Mouse (Mus musculus) erythroblast, embryonic 14.5 days (primary cell): Measurements from ENCODE around the gene Serpinb1b.

Source experiments
- GATA1 ChIP-seq: IDR thresholded peaks from 2 replicates; pipeline ENCODE4 v1.6.1; 2012; ENCODE audit warnings: low read length, inconsistent platforms, mixed read lengths
- TAL1 ChIP-seq: IDR thresholded peaks from 3 replicates; pipeline ENCODE4 v1.6.1; 2012; ENCODE audit warnings: low read length, inconsistent platforms, mixed read lengths

DNA sequence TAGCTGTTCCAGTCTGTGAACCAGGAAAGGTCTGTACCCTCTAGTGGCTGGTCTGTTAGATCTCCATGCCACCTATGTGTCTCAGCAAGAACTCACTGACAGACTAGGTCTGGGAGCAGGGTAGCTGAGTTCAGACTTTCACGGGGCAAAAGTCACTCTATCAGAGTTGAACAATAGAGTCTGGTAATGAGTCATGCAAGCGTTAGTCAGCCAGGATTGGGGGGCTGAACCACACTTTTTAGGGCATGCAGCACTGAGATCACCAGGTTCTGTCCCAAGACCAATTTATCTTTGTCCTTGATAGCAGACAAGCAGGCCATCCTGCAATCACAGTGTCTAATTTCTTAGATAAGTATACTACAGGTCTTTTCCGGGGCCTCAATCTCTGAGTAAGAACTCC lies 63.1 kb downstream of the Serpinb1b start:
- no peak for TF ChIP-seq GATA1
- TF ChIP-seq TAL1 = no peak
